Mouse (Mus musculus) C2C12 (cell line): ENCODE measurements at regions not wholly inside any gene's neighbourhood (a gene's known extent, or its start where the extent isn't known, plus 50 kb on each side); places are given as distances from the start of the nearest gene placed in this dataset.

ENCODE experiments used
- CEBPB ChIP-seq: IDR thresholded peaks from one replicate; pipeline ENCODE4 v1.6.1; 2011; ENCODE audit warnings: low read depth, mild to moderate bottlenecking, control low read depth, moderate library complexity
- CTCF ChIP-seq: IDR thresholded peaks from one replicate; pipeline ENCODE4 v1.5.1; 2011; ENCODE audit not compliant: control insufficient read depth, insufficient read depth, insufficient read length
- MAX ChIP-seq: IDR thresholded peaks from one replicate; pipeline ENCODE4 v1.6.1; 2011; ENCODE audit warnings: mild to moderate bottlenecking, control low read depth
- MYOG ChIP-seq: IDR thresholded peaks from one replicate; pipeline ENCODE4 v1.6.1; 2011; ENCODE audit not compliant: control insufficient read depth, insufficient read length; ENCODE audit errors: extremely low read depth
- USF1 ChIP-seq: IDR thresholded peaks from one replicate; pipeline ENCODE4 v1.6.1; 2011; ENCODE audit warnings: low read depth, mild to moderate bottlenecking, control low read depth, moderate library complexity

GRCm38 (mm10) chr2:116999592-116999991, 121.1 kb downstream of the Tmco5 start:
- TF ChIP-seq CTCF = no peak
- TF ChIP-seq CEBPB = no peak
- no peak for TF ChIP-seq MAX
- no peak for TF ChIP-seq USF1
- no peak for TF ChIP-seq MYOG
